Mouse (Mus musculus): Measurements from ENCODE around the gene Kif19a. TPM values are rescaled to one million over a fixed set of nuclear protein-coding genes. Genes with fewer than 3 reads are reported as not detected.
A peak's percentile ranks its signal among the peaks of the same experiment; 100 is the strongest.

Kif19a gene
- polyA plus RNA-seq, 1 experiment from 2014 or later, result 0.58 TPM

DNA sequence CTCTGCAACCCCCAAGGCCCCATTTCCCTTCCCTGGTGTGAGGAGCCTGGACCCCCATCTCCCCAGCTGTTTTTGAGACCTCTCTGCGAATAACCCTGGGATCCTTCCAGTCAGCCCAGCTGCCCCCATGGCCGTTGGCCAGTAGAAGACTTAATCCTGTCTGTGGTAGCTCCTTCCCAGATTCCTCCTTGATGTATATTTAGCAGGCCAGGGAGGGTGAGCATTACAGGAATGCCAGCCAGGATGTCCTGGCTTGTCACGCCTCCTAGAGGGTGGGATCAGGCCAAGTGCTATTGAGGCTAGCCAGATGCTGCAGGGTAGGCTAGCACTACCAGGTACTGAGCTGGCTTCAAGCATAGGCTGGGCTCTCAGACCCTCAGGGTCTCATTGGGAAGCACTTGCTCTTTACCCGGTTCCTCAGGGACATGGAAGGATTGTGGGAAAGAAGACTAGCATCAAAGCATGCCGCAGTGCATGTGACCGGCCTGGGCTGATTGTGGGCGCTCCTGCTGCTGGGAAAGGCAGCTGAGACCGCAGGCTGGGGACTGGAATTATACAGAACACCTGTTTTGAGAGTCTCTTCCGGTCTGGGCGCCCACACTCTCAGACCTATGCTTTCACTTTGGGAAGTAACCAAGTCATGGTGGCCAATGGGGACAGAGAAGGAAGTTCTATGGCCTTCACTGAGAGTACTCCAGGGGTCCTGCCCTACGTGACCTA lies 49.8 kb downstream of the Kif19a start:
- H3K4me1 ChIP-seq, result peaks cover 4% of the 10 kb centered on the region; the same call in 1 of the 2 replicates
- H3K9me3 ChIP-seq, result no peaks in the 10 kb centered on the region
- H3K4me3 ChIP-seq (replicated peaks), result no peak overlapping the region
- no peak for ATAC-seq (ENCODE audit: insufficient read depth, low FRiP score, low read depth)
- WGBS, result 64% methylated on average over 11 of the region's 11 CpGs
- H3K27me3 ChIP-seq (replicated peaks), result no peaks in the 10 kb centered on the region
- H3K9ac ChIP-seq, result no peak overlapping the region
- no peak overlapping the region for H3K27ac ChIP-seq
- H3K4me2 ChIP-seq, result no peak overlapping the region
- no peaks in the 10 kb centered on the region for H3K36me3 ChIP-seq

DNA sequence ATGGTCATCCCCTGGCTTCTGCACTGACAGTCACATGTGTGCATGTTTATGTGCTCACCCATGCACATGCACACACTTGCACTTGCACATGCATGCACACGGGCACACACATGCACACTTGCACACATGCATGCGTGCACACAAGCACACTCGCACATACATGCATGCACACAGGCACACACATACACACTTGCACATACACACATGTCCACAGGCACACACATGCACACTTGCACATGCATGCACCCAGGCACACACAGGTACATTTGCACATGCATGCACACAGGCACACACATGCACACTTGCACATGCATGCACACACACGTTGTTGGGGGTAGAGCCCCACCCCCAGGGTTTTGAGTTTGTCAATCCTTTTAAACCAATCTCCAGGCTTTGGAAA lies 51.7 kb downstream of the Kif19a start:
- no peaks in the 10 kb centered on the region for H3K27me3 ChIP-seq (replicated peaks)
- no peak overlapping the region for H3K4me2 ChIP-seq
- H3K4me1 ChIP-seq, result peaks cover 7% of the 10 kb centered on the region; the same call in 1 of the 2 replicates
- H3K9me3 ChIP-seq, result no peaks in the 10 kb centered on the region
- ATAC-seq (ENCODE audit: insufficient read depth, low FRiP score, low read depth), result no peak
- H3K36me3 ChIP-seq, result no peaks in the 10 kb centered on the region
- H3K9ac ChIP-seq, result no peak overlapping the region
- WGBS, result 84% methylated on average over 4 of the region's 4 CpGs
- H3K27ac ChIP-seq, result no peak overlapping the region
- H3K4me3 ChIP-seq (replicated peaks), result no peak overlapping the region

DNA sequence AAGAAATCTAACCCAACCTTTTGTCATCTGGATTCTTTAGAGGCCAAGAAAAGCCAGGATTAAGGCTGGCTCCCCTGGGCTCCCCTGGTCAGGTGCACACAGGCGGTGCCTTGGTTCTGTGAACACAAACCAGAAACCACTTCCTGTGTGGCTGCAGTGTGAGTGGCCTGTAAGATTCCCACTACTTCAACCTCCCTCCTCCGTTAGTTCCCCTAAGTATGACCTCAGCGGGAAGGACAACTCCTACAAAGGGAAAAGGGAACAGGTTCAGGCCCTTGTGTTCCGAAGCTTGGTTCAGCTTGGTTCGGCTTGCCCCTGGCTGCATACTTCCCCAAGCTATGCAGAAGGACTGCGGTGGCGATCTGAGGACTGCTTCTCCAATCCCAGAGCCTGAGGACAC lies 53.0 kb downstream of the Kif19a start:
- Histone ChIP-seq H3K36me3 (no peaks in the 10 kb centered on the region), H3K4me1 (peaks cover 10% of the 10 kb centered on the region; the same call in 1 of the 2 replicates), H3K4me2 (no peak overlapping the region), H3K9ac (no peak overlapping the region), H3K27ac (no peak overlapping the region), H3K9me3 (no peaks in the 10 kb centered on the region), H3K4me3 (replicated peaks) (no peak overlapping the region), H3K27me3 (replicated peaks) (no peaks in the 10 kb centered on the region)
- 77% methylated on average over 7 of the region's 7 CpGs for WGBS
- ATAC-seq (ENCODE audit: insufficient read depth, low FRiP score, low read depth), result no peak

DNA sequence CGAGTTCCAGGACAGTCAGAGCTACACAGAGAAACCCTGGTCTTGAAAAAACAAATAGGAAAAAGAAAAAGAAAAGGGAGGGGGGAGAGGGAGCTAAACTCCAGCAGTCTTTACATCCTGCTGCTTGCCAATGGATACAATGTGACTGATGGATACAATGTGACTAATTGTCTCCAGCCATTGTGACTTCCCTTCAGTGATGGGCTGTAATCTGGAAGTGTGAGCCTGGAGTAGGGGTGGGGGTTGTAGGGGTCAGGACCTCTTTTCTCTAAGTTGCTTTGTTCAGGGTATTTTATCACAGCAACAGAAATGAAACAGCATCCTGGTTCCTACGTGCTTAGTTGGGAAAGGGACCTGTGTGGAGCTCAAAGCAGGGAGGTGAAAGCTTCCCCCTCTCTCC lies 53.9 kb downstream of the Kif19a start:
- Histone ChIP-seq H3K36me3 (no peaks in the 10 kb centered on the region), H3K4me2 (no peak overlapping the region), H3K9ac (no peak overlapping the region), H3K27me3 (replicated peaks) (no peaks in the 10 kb centered on the region), H3K9me3 (no peaks in the 10 kb centered on the region), H3K4me3 (replicated peaks) (no peak overlapping the region), H3K27ac (no peak overlapping the region), H3K4me1 (peaks cover 14% of the 10 kb centered on the region; the same call in 1 of the 2 replicates)
- 47% methylated on average over 2 of the region's 2 CpGs for WGBS
- no peak for ATAC-seq (ENCODE audit: insufficient read depth, low FRiP score, low read depth)

DNA sequence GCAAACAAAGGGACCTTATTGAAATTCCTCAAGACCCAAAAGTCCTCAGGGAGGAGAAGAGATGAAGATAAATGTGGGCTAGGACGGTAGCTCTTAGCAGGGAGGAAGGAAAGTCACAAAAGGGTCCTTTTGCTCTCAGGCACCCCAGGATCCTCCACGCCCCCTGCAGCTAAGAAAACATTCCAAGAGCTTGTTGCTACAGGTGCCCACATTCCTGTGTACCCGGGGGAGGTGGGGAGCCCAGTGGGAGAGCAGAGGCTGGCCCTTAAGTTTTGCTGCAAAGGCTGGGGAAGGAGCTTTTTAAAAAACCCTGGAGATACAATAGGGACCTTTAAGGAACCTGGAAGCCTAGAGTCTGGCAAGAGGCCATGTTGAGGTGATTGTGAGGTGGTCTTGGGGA lies 55.3 kb downstream of the Kif19a start:
- no peak for ATAC-seq (ENCODE audit: insufficient read depth, low FRiP score, low read depth)
- Histone ChIP-seq H3K4me3 (replicated peaks) (no peak overlapping the region), H3K9ac (no peak overlapping the region), H3K27me3 (replicated peaks) (no peaks in the 10 kb centered on the region), H3K27ac (no peak overlapping the region), H3K4me1 (peaks cover 14% of the 10 kb centered on the region; the same call in 1 of the 2 replicates), H3K9me3 (no peaks in the 10 kb centered on the region), H3K4me2 (no peak overlapping the region), H3K36me3 (no peaks in the 10 kb centered on the region)
- WGBS, result 32% methylated on average over 3 of the region's 3 CpGs

DNA sequence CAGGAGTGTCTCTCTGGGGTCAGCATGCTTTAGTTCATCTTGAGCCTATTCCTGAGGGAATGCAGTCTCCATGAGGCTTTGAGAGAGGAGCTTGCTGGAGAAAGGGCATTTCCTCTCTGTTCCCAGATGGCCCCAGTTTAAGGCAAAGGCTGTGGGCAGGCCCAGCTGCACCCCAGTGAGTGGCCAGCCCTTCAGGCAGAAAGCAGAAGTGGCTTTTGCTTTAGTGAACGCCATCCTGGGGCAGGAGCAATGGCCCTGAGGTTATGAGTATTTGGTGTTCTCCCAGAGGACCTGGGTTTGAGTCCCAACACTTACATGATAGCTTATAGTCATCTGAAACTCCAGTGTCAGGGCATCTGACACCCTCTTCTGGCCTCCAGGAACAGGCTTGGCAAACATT lies 56.1 kb downstream of the Kif19a start:
- H3K9me3 ChIP-seq, result no peaks in the 10 kb centered on the region
- no peak overlapping the region for H3K27ac ChIP-seq
- no peak overlapping the region for H3K4me3 ChIP-seq (replicated peaks)
- 81% methylated on average over 1 of the region's 1 CpGs for WGBS
- H3K4me1 ChIP-seq, result peaks cover 14% of the 10 kb centered on the region; the same call in 1 of the 2 replicates
- H3K9ac ChIP-seq, result no peak overlapping the region
- H3K36me3 ChIP-seq, result no peaks in the 10 kb centered on the region
- H3K27me3 ChIP-seq (replicated peaks), result no peaks in the 10 kb centered on the region
- no peak for ATAC-seq (ENCODE audit: insufficient read depth, low FRiP score, low read depth)
- no peak overlapping the region for H3K4me2 ChIP-seq

DNA sequence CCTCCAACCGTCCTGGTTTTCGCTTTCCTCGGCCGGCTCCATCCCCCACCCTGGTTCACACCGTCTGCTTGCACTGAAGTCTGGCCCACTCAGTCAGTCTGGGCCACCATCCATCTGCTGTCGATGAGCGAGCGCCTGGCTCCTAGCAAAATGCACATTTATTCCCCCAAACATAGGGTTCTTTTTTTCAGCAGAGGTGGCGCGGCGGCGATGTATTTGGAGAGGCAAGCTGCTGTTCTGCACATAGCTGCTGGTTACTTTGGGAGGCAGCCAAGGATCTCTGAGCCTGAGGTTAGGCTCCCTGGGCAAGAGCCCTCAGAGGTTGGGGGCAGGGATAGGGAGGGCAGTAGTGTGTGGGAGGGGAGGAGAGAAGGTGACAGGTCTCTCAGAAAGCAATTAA lies 57.5 kb downstream of the Kif19a start:
- Histone ChIP-seq H3K27me3 (replicated peaks) (no peaks in the 10 kb centered on the region), H3K27ac (no peak overlapping the region), H3K9ac (no peak overlapping the region), H3K4me1 (peaks cover 14% of the 10 kb centered on the region; the same call in 1 of the 2 replicates), H3K36me3 (no peaks in the 10 kb centered on the region), H3K4me2 (0 out of 2 replicates have a peak overlapping the region, but pooled peaks have one; percentile 8), H3K4me3 (replicated peaks) (no peak overlapping the region), H3K9me3 (no peaks in the 10 kb centered on the region)
- ATAC-seq (ENCODE audit: insufficient read depth, low FRiP score, low read depth), result no peak
- 41% methylated on average over 12 of the region's 12 CpGs for WGBS

DNA sequence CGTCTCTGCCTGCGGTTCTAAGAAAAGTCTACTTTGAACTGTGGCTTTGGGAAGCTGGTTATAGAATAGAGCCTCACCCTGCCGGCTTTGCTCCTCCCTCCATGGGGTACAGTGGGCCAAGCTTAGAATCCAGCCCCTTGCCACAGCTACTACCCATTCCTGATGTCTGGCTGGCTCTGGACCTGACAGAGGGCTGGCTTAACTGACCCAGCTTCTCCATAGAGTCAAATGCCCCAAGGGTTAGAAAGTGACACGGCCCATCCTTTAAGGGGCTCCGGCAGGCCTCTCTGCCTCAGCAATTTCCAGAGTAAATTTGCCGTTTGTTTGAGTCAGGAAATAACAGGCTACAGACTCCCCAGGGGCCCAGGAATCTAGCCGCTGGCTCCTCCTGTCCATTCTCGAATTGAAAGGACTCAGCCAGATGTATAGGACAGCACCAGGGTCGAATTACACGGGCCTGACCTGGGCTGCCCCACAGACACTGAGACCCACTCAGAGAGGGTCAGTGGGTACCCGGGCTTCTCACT lies 58.1 kb downstream of the Kif19a start:
- no peak overlapping the region for H3K9ac ChIP-seq
- WGBS, result 11% methylated on average over 11 of the region's 11 CpGs
- ATAC-seq (ENCODE audit: insufficient read depth, low FRiP score, low read depth), result no peak
- H3K4me2 ChIP-seq, result peak overlapping the region; percentile 8; the same call in 1 of the 2 replicates
- H3K4me3 ChIP-seq (replicated peaks), result no peak overlapping the region
- no peaks in the 10 kb centered on the region for H3K9me3 ChIP-seq
- H3K36me3 ChIP-seq, result no peaks in the 10 kb centered on the region
- H3K27ac ChIP-seq, result no peak overlapping the region
- no peaks in the 10 kb centered on the region for H3K27me3 ChIP-seq (replicated peaks)
- peaks cover 14% of the 10 kb centered on the region; the same call in 1 of the 2 replicates for H3K4me1 ChIP-seq

DNA sequence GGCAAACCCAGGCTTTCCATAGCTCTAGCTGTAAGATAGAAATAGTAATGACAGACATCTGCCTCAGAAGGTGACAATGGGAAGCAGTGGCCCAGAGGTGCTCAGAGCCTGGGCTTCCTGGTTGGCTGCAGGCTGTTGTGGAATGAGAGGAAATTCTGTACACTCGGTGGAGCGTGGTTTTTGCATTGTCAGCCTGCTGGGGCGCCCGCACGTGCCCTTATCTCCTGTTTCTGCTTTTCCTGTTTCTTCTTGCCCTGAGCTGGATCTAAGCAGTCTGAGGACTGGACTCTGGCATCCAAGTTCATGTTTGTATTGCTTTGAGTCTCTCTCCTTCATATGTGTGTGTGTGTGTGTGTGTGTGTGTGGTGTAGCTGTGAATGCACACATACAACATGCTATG lies 61.5 kb downstream of the Kif19a start:
- ATAC-seq (ENCODE audit: insufficient read depth, low FRiP score, low read depth), result no peak
- Histone ChIP-seq H3K9me3 (no peaks in the 10 kb centered on the region), H3K9ac (no peak overlapping the region), H3K27ac (no peak overlapping the region), H3K4me3 (replicated peaks) (no peak overlapping the region), H3K4me1 (peaks cover 25% of the 10 kb centered on the region), H3K36me3 (no peaks in the 10 kb centered on the region), H3K27me3 (replicated peaks) (no peaks in the 10 kb centered on the region), H3K4me2 (no peak overlapping the region)
- WGBS, result 41% methylated on average over 5 of the region's 5 CpGs

DNA sequence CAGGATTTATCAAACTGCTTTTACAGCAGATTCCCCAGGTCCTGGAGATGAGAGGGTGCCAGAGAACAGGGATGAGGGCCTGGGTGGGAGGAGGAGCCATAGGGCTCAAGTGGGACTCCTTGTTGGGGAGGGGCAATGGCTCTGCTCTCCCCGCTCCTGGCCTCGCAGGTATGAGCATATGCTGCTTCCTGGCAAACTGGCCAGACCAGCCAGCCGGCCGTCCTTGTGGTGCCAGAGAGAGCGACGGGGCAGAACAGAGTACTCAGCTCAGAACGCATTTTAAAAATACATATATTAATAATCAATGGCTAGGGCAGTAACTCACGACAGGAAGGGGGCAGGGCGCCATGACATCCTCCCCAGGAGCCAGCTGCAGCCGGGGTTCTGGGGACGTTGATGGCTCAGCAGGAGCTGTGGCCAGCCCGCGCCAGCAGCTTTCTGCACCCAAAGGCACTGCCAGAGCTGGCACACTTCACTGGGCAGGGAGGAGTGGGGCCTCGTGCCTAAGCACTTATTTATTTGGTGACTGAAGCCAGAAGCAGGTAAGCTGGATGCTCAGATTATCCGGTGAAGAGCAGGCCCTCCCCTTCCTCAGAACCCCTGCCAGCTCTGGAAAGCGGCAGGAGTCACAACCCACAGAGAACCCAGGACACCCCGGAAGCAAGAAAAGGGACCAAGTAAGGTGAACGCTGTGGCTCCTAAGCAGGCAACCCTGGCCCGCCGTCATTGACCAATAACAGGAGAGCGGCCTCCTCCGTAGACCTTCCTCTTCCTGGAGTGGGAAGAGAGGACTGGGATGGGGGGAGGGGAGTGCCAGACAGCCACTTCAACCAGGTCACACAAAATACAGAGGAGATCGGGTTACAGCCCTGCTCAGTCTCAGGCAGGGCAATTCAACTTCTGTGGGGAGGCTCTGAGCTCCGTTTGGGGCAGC lies 64.6 kb downstream of the Kif19a start:
- ATAC-seq (ENCODE audit: insufficient read depth, low FRiP score, low read depth), result peak; percentile 90
- Histone ChIP-seq H3K9ac (no peak overlapping the region), H3K27ac (peak overlapping the region; percentile 84), H3K4me1 (peaks cover 14% of the 10 kb centered on the region), H3K9me3 (no peaks in the 10 kb centered on the region), H3K4me2 (peak overlapping the region; percentile 69), H3K4me3 (replicated peaks) (peak overlapping the region; percentile 30), H3K27me3 (replicated peaks) (no peaks in the 10 kb centered on the region), H3K36me3 (no peaks in the 10 kb centered on the region)
- 5% methylated on average over 24 of the region's 24 CpGs for WGBS

DNA sequence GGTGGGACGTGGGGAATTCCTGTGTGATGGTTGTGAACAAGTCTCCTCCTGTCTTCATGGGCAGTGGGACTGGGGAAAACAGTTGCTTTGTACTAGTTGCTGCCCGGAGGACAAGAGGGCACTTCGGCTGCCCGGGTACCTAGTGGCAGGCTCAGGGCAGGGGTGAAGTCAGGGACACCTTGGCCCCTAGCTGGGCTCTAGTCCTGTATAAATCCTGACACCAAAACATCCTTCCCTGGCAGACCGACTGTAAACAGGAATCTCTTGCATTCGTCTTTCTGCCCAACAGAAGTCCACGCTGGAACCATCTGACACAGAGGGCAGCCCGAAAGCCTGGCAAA lies 65.2 kb downstream of the Kif19a start:
- peak overlapping the region; percentile 30; the same call in 1 of the 2 replicates for H3K4me3 ChIP-seq (replicated peaks)
- no peak; the same call in 1 of the 2 replicates for ATAC-seq (ENCODE audit: insufficient read depth, low FRiP score, low read depth)
- H3K27me3 ChIP-seq (replicated peaks), result no peaks in the 10 kb centered on the region
- H3K4me2 ChIP-seq, result peak overlapping the region; percentile 69
- H3K9ac ChIP-seq, result no peak overlapping the region
- peaks cover 14% of the 10 kb centered on the region for H3K4me1 ChIP-seq
- WGBS, result 11% methylated on average over 8 of the region's 8 CpGs
- no peaks in the 10 kb centered on the region for H3K36me3 ChIP-seq
- H3K9me3 ChIP-seq, result no peaks in the 10 kb centered on the region
- peak overlapping the region; percentile 84 for H3K27ac ChIP-seq

DNA sequence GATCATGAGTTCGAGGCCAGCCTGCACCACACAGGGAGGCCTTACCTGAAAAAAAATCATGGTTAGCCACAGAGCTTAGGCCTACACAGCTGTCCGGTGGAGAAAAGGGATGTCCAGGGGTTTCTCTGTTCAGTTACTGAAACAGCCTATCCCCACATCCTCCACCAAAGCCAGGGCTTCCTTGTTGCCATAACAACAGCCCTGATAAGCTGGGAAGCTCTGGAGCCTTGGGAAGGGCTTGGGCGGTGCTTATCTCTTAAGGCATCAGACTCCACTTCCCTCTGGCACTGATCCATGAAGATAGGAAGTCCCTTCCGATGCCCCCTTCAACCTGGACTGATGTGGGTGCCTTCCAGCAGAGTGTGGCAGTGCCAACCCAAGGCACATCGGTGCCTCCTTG lies 68.0 kb downstream of the Kif19a start:
- Histone ChIP-seq H3K27ac (no peak overlapping the region), H3K27me3 (replicated peaks) (no peaks in the 10 kb centered on the region), H3K4me1 (peaks cover 14% of the 10 kb centered on the region), H3K4me2 (no peak overlapping the region), H3K36me3 (no peaks in the 10 kb centered on the region), H3K9ac (no peak overlapping the region), H3K4me3 (replicated peaks) (no peak overlapping the region), H3K9me3 (no peaks in the 10 kb centered on the region)
- WGBS, result 47% methylated on average over 5 of the region's 5 CpGs
- ATAC-seq (ENCODE audit: insufficient read depth, low FRiP score, low read depth), result no peak

Data from stomach, embryonic 15.5 days (tissue).